Mouse (Mus musculus): ENCODE results near the gene Nfe2.

Nfe2 gene

DNA sequence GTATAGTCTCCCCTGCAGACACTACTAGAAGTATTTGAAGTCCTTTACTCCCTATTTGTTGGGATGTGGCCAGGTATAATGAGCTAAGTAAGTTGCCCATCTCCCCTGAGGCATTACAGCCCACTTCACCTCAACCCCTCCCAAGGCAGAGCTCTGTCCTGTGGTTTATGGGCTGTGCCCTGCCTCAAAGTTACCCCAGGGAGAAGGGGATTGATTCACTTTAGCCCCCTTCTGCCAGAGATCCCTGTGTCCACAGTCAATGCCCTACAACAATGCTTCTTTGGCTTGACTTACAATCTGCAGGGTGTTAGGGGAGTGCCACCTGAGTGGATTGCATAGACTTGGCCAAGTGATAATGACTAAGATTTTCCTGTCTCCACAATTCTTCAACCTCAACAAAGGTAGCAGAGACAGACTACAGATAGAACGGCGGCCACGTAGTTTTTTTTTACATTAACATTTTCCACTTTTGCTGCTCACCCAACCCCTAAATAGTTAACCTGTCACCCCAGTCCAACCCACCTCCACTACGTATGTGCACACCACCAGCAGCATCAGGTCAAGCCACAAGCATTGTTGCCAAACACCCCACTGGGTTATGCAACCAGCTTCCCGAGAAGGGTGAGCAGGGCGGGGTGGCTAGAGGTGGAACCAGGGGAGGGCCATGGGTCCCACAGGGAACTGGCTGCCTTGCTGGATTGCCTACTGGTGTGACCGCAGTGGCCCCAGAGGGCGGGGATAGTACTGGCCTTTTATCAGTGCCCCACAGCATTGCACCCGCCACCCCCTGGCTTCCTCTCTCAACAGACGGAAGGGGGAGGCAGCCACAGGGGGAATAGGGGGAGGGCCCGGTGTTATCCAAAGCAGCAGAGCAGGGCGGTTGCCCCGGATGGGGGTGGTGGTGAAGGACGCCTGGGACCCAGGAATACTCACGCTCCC lies at the start of gene Nfe2:
Gene Nfe2, minus strand, starts transcription at position 614 of the 939 bp plus-strand sequence.
- peak; percentile 70 for DNase-seq

DNA sequence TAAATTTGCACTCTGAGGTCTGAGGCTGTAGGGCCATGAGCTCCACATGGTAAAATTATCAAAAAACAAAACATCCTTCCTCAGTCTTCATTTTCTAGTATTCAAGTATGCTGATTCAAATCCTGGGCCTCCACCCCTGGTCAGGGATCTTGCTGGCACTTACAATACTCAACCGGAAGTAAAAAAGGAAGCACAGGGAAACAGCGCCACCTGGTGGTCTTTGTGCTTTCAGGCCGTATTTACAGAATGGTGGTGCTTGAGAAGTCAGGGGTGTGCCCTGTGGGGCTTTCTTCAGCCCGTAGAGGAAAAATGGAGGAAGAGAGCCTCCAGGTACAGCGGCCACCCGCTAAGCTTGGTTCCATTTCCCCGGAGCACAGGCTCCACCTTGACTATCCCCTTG lies 48.9 kb upstream of the Nfe2 start:
- DNase-seq: peak; percentile 90

DNA sequence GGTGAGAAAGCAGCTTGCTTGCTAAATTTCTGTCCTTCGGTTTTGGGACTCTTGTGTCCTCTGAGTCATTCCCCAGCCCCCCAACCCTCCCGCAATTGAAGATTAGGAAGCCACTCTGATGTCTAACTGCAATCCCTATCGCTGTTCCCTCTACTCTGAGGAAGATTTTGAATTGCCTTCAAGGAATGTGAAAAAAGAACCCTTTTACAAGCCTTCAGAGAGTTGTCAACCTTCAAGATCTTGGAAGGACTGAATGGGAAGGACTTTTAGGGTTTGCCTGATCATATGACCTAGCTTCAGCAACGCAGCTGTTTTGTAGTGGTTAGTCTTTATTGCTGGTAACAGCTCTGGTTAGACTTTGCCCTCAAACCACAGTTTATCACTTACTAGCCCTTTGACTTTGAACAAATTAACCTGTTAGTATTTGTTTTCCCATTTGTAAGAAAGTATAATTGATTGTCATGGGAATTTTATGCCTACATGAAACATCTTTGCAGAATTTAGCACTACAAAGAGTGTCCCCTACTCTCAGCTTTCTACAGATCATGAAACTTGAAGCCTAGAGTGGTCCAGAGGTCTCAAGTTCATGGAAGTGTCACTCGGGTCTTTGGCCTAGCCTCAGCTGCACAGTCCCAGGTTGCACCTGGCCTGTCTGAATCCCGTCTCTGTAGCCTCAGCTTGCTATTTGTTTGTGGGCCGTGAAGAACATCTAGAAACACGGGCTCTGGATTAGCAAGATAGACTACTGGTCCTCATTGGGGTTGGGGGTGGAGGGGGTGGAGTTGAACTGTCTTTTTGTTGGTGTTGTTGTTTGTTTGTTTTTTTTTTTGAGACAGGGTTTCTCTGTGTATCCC lies 47.8 kb upstream of the Nfe2 start:
- DNase-seq: peak; percentile 66

DNA sequence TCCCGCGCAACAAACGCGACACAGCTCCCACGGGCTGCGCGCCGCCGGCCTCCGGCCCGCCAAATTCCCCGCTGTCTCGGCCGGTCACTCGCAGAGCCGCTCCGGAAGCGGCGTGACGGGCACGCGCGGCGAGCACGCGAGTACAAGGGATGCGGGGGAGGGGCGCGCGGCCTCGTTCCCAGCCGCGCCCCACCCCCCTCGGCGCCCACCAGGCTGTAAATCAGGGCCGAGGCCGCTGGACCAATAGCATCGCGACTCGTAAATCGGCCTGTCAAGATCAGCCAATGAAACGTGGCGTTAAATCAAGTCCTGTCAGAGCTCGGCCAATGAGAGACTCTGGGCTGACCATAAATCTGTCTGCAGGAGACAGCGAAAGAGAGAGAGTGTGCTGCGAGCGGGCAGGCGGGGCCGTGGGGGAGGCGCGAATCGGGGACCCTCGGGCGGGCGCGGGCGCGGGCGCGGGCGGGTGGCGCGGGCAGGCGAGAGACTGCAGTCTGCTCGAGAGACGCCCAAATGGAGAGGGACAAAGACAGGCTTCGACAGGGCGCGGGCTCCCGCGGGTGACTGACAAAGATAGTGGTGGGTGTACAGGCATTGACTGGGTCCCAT lies 47.0 kb upstream of the Nfe2 start:
- peak; percentile 99 for DNase-seq

DNA sequence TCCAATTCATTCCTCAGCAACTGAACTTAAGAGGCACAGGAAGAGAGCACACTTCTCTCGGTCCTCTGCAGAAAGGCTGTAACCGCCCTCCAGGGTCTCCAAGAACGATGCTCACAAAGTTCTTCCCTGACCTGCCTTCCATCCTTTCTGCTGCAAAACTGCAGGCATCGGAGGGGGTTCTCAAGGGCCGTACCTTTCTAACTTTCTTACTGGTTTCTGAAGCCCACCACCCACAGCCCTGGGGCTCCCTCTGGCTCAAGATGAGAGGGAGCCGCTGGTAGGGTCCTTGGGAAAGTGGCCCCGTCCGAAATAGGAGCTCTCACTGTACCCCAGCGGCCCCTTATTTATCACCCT lies 46.4 kb upstream of the Nfe2 start:
- no peak for DNase-seq

DNA sequence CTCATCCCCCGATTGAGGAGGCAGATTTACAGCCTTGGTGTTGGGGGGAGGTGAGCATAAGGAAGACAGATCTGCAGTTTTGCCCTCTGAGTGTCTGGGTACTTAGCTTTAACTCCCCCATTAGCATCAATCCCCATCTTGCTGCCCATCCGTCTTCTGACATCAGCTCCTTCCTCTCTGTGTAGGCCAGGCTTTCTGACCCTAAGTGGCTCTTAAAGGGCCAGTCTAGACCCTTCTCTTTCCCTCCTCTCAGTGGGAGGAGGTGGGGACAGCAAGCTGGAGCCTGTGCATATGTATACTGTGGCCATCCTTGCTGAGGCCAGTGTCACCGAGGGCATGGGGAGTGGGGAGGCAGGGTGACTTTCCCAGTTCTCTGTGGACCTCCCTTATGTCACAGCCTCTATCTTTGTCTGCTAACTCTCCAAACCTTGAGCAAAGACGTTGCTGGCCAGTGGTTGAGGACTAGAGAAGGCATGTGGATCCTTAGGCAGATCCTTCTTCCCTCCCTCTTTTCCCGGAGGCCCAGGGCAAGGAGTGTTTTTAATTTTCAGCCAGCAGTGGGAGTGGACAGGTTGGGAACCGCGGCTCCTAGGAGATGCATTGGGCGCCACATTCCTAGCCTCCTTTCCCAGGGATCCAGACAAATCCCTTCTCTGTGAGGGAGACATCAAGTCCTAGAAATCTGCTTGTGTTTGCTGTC lies 45.9 kb upstream of the Nfe2 start:
- no peak for DNase-seq

DNA sequence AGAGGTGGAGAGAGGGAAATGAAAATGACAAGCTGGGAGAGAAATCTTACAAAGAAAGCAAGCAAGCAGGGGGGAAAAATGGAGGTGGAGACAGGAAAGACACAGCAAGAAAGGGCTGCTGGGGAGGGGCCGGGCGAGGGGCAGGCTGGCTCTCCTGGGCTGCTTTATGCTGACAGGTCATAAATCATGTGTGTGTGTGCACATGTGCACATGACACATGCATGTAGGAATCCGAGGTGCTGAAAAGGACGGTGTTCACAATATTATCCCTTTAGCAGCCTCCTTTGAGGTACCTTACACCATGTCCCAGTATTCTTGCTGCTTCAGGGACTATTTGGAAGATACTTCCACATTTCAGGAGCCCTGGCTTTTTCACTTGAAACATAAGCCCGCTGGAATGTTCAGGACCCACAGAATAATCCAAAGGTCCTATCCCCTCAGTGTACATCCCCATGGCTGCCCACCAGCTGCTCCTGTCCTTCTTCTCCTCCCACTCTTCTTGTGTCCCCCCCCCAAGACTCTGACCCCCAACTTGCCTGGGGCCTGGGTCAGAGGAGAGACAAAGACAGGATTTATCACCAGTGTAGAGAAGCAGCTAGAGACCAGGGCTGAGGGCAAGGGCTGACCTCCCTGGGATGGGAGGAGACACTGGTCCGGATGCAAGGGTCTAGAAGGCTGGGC lies 44.3 kb upstream of the Nfe2 start:
- DNase-seq: no peak

DNA sequence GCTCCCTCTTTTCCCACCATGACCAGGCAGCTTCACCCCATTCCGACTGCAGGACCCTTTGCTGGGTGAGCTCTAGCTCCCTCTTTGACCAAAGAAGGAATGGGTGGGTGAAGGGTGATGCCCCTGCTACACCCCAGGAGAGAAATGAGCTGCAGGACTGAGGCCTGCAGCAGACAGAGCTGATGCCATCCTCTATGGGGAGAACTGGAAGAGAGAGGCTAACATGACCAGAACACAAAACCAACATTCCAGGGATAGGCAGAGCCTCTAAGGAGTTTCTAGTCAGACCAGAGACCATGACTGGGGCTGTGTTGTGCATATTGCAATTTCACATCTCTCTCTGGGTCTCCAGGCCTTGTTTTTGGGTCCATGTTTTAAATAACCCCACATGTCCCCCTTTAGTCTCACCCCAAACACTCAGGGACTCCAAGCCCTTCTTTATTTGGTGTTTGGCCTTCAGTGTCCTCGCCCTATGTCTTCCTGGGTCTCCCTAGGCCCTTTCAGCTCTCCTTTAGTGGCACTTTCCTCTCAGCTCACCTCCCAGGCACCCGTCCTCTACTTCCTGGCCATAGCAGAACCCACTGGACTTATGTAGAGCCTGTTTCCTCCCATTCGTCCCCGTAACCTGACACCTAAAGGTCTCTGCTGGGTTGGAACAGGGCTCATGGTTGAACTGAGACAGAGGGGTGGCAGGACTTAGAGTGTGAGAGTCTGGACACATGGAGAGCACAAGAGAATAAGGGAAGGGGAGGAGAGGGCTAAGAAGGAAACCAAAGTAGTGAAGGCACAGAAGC lies 43.5 kb upstream of the Nfe2 start:
- DNase-seq: no peak

DNA sequence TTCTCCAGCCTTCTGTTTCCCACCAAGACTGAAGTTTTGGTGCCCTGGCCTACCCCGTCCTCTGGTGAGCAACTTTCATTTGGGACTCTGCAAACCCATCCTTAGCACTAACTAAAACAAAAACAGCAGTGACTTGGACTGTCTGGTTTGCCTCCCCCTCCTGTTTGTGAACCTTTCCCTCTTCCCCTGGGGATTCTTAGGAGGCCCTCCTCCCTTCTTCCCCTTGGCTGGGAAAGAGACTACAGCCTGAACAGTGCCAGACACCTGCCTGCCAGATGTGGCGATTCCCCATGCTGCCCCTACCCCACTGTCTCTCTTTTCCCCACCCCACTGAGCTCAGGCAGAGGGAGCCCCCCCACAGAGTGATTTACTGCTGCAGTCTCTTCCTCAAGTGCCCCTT lies 42.8 kb upstream of the Nfe2 start:
- DNase-seq: no peak

DNA sequence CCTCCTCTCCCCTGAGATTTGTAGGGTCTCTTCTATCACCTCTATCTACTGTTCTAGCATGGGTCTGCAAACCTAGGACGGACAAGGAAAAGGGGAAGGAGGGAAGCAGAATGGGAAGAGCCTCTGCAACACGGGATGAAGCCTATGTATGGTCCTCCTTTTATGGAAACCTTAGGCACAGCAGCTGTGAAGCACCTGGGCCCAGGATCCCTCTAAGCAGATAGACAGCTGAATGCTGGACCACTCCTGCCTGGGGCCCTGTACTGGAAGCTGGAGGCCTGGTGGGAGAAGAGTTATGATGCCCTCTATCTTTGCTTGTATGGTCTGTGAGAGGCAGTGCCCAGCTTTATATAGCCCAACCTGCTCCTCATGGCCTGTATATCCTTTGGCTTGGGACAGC lies 42.4 kb upstream of the Nfe2 start:
- DNase-seq: no peak

DNA sequence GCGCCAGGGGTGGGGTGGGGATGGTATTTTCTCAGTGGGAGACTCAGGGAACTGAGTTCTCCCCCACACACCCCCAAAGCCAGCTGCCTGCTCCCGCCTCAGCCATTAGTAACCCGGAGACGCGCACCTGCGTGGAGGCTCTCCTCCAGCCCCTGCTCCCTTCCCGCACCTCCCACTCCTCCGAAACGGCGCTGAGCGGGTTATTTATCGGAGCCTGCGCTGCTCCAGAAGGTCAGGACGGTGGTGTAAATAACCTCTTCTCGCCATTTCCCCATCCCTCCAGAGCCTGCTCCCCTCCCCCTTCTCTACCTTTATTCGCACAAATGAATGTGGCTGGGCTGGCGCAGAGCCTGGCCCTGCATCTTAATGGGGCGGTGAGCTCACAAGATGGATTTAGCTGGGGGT lies 41.9 kb upstream of the Nfe2 start:
- no peak for DNase-seq

DNA sequence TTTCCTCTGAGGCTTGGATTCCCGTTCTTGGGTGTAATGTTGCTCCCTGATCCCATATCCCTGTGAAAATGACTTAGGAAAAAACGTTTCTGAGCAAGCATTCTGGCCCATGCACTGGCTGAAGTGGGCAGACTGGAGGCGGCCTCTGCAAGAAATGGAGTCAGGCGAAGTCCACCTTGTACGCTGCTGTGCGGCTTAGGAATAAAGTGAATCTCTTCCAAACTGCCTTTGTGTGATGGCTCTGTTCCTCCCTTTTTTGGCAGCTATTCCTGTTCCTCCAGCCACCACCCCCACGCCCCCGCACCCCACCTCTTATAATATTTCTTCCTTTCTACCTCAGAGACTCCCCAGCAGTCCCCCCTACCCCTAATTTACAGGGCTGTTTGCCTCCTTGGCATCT lies 41.4 kb upstream of the Nfe2 start:
- DNase-seq: no peak

DNA sequence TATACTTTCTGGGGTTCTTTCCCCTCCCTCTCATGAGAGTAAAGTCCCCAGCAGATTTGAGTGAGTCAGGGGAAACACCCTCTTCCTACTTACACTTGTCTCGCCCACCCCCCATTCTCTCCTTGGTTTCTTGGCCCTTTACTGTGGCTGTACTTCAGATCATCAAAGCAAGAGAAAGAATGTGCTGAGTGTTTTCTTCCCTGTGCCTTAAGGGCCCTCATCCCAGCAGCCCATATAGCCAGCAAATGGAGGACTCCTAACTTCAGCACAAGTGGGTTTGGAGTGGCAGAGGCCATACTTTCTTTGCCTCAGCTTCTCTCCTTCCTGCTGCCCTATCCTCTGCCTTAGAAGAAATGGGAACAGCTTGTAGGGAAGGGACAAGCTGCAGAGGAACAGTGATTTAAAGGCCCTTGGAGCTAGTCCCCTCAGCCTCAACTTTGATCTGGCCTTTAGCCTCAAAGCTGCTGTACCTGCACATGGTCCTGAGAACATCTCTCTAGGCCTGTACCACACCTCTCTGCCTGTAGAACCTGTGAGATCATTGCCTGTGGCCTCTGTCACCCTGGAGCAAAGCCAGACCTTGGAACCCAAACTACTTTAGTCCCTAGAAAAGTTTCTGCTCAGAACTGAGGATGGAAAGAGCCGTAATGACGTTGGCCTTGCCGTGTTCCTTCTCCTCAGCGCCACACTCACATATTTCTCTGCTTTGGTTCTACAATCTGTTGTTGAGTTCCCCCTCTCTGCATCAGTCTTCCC lies 40.8 kb upstream of the Nfe2 start:
- no peak for DNase-seq

DNA sequence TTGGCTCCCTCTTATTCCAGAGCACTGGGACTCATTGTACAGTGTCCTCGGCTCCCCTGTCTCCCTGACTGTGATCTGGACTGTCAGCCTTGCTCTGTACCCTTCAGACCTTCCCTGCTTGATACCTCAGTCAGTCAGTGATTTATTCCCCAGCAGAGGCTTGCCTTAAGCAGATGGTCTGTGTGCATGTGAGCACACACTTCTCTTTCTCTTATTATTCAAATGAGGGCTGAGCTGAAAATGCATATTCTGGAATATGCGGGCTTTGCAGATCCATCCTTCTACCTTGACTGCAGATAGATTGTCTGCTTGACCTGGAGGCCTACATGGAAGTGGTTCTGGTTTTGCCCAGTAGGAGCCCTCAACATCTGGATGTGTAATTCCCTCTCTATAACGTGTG lies 39.8 kb upstream of the Nfe2 start:
- no peak for DNase-seq

DNA sequence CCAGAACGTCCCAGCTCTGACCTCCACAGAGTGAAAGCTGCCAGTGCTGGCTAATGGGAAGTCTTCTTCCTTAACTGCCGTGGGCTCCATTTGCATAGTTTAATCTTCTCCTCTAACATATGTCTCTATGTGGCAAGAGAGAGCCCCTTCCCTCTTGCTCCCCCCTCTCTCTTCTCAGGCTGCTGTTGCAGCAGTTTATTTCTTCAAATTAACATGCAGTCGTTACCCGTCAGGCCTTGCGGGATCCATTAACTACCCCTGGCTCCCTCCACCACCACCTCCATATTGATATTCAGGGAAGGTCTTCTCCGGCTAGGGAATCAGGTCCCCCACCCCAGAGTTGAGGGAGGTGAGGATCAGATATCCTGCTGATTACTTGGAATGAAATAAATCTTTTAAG lies 39.1 kb upstream of the Nfe2 start:
- DNase-seq: no peak

DNA sequence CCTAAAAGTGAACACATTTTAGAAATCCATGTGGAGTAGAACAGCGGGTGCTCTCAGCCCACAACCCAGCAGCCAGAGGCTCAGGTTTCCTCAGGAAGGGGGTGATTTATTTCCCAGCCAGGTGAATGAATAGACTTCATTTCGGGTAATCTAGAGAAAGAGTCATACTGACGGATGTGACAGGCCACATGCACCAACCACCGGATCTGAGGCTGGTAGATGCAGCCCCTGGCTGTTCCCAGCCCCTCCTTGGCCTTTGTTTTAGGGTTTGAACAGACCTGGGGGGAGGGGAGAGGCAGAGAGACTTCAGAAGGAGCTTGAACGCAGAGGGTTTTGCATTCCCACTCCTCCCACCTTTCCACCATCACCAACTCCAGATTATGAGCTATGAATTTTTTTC lies 37.6 kb upstream of the Nfe2 start:
- no peak for DNase-seq

DNA sequence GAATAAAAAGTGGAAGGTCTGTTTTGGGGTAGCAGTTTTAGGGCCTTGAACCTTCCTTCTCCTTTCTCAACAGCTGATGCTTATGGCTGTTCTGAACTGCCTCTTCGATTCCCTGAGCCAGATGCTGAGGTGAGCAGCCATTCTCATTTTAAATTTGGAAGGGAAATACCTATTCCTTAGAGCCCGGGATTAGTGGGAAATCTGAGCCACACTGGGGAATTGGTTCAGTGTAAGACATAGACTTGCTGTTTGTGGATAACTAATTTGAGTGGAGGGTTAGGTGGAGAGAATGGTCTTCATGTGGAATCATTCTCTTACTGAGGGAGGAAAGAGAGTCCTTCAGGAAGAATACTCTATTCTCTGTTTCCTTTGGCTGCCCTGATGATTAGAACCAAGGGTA lies 36.4 kb upstream of the Nfe2 start:
- DNase-seq: no peak

DNA sequence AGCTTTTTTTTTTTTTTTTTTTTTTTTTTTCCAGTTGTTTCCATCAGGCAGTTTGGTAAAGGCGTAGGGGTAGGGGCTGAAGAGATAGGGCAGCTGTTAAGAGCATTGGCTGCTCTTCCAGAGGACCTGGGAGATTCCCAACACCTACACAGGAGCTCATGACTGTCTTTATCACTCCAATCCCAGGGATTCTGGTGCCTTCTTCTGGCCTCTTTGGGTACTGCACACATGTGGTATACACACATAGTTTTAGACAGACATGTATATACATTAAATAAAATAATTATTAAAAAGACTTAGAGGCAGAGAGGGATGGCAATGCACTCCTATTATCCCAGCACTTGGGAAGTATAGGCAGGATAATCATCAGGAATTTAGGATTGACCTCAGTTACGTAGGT lies 35.2 kb upstream of the Nfe2 start:
- no peak for DNase-seq

DNA sequence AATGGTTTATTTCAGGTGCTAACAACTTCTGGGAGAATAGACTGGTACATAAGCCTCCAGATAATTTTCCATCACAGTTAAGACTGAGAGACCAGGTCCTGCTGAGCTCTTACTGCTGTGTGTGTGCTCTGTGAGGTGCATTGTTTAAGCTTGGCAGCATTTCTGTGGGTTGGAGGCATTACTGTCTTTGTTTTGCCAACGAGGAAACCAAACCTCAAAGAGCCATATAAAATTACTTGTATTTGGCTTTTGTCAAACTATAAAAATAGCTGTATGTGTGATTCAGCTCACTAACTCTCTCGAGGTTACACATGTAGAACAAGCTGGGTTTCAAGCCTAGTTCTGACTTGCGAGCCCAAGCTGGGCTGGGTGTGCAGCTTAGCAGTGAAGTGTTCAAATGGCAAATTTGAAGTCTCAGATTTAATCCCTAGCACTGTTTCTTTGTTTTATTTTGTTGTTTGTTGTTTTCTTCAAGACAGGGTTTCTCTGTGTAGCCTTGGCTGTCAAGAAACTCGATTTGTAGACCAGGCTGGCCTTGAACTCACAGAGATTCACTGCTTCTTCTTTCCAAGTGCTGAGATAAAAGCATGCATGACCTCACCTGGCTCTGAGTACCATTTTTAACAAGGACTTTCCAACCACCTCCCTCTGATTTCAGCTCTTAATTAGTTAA lies 34.6 kb upstream of the Nfe2 start:
- no peak for DNase-seq

DNA sequence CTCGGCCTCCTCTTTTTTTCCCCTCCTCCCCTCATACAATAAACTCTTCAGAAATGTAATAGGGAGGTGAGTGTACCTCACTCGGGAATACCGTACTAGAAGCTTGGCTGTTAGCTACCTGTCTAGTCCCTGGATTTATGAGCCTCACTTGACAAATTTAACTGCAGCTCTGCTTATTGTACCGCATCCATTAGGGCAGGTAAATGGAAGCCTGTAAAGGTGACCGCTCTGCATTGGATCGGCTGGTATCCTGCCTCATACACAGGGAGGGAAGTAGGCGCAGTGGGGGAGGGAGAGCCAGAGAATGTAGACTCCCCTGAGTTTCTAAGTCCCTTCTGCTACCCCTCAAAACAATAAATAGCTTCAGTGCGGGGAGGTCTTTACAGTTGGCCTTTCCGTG lies 32.6 kb upstream of the Nfe2 start:
- no peak for DNase-seq
